Mouse (Mus musculus) granulocyte monocyte progenitor cell, adult 5-6 weeks (primary cell): ENCODE measurements at regions not wholly inside any gene's neighbourhood (a gene's known extent, or its start where the extent isn't known, plus 50 kb on each side); places are given as distances from the start of the nearest gene placed in this dataset.

ENCODE experiments used
- ATAC-seq: replicated peaks from 2 replicates; pipeline ENCODE4 v1.8.0; 2016; ENCODE audit warnings: mild to moderate bottlenecking, moderate TSS enrichment, inconsistent platforms; ENCODE audit not compliant: poor library complexity, severe bottlenecking

GRCm38 (mm10) chr16:57823329-57823728, 68.8 kb upstream of the Col8a1 start:
- no peak for ATAC-seq

- ATAC-seq: no peak
These were observed 90.9 kb upstream of the Col8a1 start for GRCm38 (mm10) chr16:57845416-57845815.

DNA sequence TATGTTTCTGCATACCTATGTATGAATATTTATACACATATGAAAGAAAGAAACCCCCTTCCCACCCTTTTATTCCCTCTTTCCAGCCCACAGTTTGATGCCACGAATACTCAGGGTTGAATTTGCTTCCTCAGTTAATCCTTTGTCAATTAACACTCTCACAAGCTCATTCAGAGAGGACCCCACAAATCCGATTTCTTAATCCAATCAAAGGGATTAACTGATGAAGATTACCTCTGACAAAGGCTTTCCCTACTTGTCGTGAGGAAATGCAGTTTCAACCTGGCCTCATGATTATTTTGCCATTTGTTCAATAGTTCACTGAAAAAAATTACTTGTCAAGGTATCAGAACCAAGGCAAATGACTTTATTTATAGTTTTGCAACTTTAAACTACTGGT, 91.8 kb upstream of the Col8a1 start:
- ATAC-seq: no peak

DNA sequence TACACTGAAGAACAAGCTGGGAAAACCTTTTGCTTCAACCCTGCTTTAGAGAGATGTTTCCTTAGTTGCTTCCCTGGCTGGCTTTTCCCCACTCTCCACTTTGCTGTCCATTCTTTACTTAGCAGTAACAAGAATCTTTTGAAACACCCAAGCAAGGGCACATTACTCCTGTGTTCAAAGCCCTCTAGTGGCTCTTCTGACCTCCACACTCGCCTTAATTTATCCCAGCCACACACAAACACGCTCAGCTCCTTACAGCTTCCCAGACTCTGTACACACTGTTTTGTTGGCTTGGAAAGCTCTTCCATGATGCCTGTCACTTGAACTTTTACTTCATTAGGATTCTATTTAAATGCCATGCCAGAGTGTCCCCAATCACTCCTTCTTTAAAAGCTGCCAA, 97.3 kb upstream of the Col8a1 start:
- ATAC-seq: no peak

DNA sequence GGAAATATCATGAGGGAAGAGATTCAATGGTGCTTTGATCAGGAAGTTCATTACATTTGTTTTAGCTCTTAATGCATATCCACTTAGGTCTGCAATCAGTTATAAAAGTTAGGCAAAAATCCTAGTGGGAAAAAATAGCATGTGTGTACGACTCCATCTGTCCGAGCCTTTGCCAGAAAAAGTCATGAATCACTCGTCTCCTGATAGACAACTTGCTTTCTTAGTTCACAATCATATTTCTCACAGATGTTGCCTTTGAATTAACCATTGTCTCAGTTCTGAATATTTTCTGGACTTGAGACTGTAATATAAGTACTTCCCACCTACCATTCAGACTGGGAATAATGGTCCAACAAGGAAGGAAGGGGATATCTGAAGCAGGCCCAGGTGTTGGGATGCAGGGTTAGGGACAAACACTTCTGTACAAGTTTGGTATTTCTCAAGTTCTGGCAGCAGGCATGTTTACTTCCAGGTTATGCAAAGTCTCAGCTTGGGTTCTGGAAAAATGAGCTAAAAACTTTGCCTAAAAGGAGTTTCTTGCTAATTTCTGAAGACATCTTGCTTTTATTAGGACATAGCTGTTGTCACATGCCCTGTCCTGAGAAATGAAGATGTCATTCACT, 98.4 kb upstream of the Col8a1 start:
- no peak for ATAC-seq

DNA sequence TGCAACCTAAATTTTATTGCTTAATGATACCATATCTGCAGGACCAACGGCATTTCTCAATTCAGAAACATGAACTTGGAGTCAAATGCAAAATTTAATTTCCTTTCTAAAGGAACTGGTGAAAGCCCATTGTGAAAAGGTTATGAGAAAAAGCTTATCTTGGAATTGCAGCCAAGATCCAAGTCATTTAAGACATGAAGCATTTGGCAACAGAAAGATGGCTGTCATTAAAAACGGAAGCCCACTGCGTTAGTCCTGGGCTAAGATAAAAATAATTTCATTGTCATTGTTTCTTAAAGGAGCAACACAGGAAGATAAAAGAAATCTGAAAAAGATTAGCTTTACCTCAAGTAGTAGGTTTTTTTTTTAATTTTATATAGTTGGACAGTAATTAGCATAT, 99.2 kb upstream of the Col8a1 start:
- ATAC-seq: no peak

DNA sequence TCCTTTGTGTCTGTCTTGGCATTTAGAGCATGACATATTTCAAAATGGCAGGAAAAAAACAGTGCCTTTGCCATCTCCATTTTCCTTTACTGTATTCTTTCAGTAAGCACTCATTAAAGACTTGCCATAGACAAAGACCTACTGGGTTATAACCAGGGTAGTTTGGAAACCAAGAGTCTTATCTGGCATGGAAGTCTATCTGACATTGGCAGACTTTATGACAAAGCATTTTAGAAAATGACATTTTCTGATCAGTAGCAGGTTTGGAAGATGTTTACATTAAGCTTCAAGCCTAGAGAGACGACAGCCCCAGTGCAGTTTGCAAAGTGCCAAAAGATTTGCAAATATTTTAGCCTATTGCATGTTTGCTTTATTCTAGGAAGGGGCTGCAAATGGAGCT, 102.5 kb upstream of the Col8a1 start:
- ATAC-seq: no peak

DNA sequence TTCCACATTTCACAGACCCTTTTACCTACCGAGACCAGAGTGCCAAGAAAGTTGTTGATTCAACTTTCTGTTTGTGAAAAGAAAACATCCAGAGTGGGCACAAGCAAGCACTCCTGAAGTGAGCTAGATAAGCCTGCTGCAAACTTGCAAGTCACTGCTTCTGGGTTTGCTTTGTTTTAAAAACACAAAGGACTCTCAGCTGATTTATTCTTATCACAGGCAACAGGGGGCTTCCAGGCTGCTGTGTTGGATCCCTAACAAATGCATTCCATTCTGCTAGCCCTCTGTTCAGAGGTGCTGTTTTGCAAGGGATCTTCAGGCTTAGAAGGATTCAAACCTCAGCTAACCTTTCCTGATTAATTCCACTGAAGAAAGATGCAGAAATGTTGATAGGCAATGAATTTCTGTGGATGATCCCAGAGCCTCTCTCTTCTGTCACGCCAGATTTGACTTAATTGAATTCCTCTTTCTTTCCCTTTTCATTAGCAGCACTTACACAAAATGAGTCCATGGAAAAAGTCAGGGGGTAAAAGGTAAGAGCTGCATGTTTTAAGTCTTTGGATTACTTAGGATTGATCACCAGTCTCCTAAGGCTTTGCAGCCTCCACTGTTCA, 103.7 kb upstream of the Col8a1 start:
- ATAC-seq: no peak

GRCm38 (mm10) chr16:57858765-57859201, 104.2 kb upstream of the Col8a1 start:
- ATAC-seq: no peak

- ATAC-seq: no peak
These were observed 108.8 kb upstream of the Col8a1 start for GRCm38 (mm10) chr16:57863206-57863860.

- no peak for ATAC-seq
These were observed 122.3 kb upstream of the Col8a1 start for GRCm38 (mm10) chr16:57876857-57877256.

GRCm38 (mm10) chr16:57881575-57882094, 127.1 kb upstream of the Col8a1 start:
- no peak for ATAC-seq

DNA sequence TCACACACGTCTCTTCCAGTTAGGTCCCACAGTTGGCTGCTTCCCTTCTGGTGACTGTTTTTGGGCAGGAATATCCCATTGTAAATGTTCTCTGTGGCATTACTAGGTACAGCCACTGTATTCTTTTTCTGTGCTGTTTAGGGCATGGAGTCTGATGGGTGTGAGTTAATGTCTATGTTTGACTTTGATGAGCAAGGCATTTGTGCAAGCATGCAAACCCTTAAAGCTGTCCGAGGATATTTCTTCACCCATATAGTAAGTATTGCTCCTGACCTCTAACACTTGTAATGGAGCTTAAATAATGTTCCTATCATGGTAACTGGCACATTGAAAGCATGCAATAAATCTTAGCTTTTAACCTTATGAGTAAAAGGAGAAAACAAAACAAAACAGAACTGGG, 133.6 kb upstream of the Col8a1 start:
- ATAC-seq: no peak

DNA sequence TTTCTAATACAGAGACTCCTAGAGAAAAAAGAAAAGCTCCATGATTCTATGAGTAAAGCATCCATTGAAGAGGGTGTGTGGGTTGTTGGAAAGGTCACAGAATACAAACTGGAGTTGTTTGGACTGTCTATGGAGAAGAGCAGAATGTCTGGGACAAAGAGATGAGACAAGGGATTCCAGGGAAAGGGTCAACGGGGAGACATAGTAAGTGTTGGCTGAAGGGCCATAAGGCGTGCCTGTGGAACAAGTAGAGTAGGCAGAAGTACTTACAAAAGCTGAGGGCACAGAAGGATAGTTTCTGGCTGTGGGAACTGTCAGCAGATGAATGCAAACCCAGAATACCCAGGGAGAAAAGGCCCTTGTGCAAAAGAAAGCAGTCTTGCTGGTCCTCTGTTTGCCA, 134.0 kb upstream of the Col8a1 start:
- no peak for ATAC-seq

- ATAC-seq: no peak
These were observed 135.6 kb upstream of the Col8a1 start for GRCm38 (mm10) chr16:57890135-57890534.

GRCm38 (mm10) chr16:57893111-57893510, 138.6 kb upstream of the Col8a1 start:
- ATAC-seq: no peak

GRCm38 (mm10) chr16:57893698-57894352, 139.3 kb upstream of the Col8a1 start:
- ATAC-seq: no peak

DNA sequence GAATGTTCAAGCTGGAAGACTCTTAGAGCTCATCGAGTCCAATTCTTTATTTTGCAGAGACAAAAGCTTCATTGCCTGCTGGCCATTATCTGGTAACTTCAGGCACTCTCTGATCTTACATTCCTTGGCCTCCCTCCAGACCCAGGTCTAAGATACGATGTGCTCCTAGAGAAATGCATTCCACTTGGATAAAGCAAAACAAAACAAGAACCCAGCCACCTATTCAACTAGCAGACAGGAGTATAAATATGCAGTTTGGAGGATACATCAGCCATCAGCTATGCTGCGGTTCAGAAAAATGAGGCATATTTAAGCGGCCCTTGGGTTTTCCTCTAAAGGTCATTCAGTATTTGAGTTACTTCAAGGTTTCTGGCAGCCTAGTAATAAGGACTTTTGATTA, 146.5 kb upstream of the Col8a1 start:
- ATAC-seq: no peak

GRCm38 (mm10) chr16:57902498-57902897, 148.0 kb upstream of the Col8a1 start:
- peak; percentile 89 for ATAC-seq

DNA sequence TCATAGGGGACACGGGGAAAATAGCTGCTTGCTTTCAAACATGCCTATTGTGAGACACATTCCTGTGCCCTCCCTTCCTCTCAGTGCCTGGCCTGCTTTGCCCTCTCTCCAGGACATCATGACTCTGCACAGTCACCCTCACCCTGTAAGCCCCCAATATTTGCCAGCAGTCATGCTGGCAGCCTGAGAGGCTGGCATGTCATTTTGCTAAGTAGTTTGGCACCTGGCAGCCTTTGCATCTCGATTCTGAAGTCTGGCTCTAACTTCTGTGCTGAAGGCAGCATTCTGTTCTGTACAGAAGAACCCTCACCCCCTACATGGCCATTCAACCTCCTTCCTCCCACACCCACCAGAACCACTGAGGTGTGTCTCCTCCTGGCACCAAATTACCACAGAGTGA, 157.5 kb upstream of the Col8a1 start:
- ATAC-seq: no peak

DNA sequence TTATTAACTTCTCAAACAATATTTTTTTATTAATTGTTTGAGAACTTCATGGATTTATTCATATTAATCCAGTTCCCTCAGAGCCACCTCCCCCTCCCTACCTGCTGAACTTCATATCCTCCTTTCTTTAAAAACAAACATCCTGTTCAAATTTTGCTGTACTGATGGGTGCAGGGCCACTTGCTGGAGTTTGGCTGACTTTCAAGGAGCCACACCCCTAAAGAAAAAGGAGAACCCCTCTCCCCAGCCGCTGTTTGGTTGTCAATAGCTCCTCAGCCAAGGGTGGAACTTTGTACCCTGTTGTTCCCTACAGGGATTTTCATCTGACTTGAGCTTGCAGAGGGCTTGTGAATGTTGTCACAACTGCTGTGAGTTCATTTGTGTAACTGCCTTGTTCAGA, 160.0 kb upstream of the Col8a1 start:
- no peak for ATAC-seq
